Mouse (Mus musculus): ENCODE results near the gene Sdr16c6. TPM values are rescaled to one million over a fixed set of nuclear protein-coding genes. Genes with fewer than 3 reads are reported as not detected.

The Sdr16c6 gene
- polyA plus RNA-seq (2012; rRNA removed), result not detected in 2 replicates

GRCm38 (mm10) chr4:4077372-4077771 is at the start of gene Sdr16c6:
TSS of gene Sdr16c6 (minus strand) at chr4:4077522.

Other genes with a start within 250 kb of the Sdr16c6 start
- 435 and 525 TPM in 2 replicates for gene Gm11808, start 103.9 kb downstream of the Sdr16c6 start, polyA plus RNA-seq (2012; rRNA removed)